Mouse (Mus musculus) CD4-positive, CD25-positive, alpha-beta regulatory T cell, adult 4 months (primary cell): ENCODE data around the gene Xpnpep1. TPM values are rescaled to one million over a fixed set of nuclear protein-coding genes. Genes with fewer than 3 reads are reported as not detected.

Source experiments
- ATAC-seq: one replicate; pipeline ENCODE4 v1.8.0; 2017
- polyA plus RNA-seq, 2 experiments: library from polyadenylated mRNA; unstranded; fragments of 100-300 nt; shearing (Covaris generic); gene quantifications; one replicate each; pipeline ENCODE4 v1.2.1; 2017

Xpnpep1 gene
- 10 to 100 TPM; 51.1 to 85.0 TPM for polyA plus RNA-seq

DNA sequence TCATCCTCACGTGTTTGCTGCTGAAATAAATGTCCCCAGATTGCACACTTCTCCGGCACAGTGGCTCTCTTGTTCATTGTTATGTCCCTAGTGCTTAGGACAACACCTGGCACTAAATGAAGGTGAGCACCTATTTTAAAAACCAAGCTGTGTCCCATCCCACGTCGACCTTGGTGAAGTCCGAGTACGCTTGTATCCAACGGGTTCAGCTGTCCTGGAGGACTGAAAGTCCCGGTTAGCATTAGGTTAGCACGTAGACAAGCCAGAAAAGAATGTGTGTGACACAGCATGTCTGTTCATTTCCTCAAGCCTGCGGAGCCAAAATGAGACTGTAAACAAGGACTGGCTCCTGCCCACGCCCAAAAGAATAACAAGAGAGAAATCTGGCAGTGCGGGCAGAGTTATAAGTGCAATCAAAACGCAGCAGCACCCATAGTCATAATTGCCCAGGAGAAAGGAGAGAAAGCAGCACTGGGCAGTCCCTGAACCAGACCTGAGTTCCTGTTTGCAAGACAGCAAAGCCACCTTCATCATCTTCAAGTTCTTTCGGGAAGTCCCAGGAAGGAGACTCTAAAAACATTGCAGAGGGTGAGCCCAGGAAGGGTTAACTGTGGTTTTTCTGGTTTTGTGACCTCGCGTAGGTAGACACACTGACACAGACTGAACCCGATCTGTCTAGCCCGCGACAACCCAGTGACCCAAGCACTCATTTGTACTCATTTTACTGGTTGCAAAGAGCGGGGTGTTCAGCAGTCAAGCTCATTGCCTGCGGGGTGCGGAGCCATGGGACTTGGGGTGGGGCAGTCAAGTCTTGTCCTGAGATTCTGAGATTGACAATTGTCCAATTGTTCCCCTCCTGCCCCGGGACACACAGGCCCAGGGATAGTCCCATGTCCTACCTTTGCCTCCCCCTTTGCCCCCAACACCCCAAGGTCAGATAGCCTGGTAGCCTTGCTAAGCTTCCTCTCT, at the start of gene Xpnpep1:
Gene Xpnpep1 (minus strand): TSS at position 51 of the 969 bp plus-strand sequence.
- ATAC-seq = no peak

GRCm38 (mm10) chr19:53087268-53088143, 47.5 kb upstream of the Xpnpep1 start:
- no peak for ATAC-seq

GRCm38 (mm10) chr19:53086861-53087260, 46.8 kb upstream of the Xpnpep1 start:
- no peak for ATAC-seq

- no peak for ATAC-seq
Measured at GRCm38 (mm10) chr19:53084735-53085134, 44.7 kb upstream of the Xpnpep1 start.

- no peak for ATAC-seq
Measured at GRCm38 (mm10) chr19:53082862-53083261, 42.8 kb upstream of the Xpnpep1 start.

GRCm38 (mm10) chr19:53081339-53081738, 41.3 kb upstream of the Xpnpep1 start:
- no peak for ATAC-seq

DNA sequence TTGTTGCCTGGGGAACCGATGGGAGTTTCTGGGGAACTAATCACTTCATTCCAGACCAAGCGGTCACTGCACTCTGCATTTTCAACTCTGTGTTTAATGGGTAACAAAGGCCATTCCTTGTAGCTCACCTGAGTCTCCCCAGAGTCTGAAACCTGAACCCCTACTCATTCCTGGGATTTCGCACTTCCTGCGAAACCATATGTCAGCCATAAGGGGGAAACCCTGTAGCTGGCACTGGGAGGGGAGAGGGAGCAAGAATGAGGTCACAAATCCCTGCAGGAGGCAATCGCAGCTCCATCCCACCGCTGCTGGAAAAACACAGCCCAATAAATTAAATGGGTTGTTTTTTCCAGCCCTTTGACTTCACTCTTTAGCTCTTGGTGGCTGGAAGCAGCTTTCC, 40.9 kb upstream of the Xpnpep1 start:
- ATAC-seq = no peak

GRCm38 (mm10) chr19:53080487-53080886, 40.5 kb upstream of the Xpnpep1 start:
- ATAC-seq = no peak

DNA sequence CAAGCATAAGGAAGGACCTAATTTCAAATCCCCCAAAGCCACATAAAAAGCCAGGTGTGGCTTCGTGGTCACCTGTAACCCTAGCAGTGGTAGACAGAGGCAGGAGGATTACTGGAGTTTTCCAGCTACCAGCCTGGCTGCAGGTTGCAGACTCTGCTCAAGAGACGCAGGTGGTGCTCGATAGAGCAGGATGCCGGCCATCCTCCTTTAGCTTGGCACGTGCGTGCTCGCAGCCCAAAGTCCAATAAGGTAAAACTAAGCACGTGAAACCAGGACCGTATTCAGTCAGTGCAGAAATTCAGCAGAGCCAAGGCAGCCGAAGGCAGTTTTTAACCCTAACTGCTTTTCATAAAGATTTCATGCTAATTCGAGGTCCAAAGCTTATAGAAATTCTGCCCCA, 40.0 kb upstream of the Xpnpep1 start:
- no peak for ATAC-seq

DNA sequence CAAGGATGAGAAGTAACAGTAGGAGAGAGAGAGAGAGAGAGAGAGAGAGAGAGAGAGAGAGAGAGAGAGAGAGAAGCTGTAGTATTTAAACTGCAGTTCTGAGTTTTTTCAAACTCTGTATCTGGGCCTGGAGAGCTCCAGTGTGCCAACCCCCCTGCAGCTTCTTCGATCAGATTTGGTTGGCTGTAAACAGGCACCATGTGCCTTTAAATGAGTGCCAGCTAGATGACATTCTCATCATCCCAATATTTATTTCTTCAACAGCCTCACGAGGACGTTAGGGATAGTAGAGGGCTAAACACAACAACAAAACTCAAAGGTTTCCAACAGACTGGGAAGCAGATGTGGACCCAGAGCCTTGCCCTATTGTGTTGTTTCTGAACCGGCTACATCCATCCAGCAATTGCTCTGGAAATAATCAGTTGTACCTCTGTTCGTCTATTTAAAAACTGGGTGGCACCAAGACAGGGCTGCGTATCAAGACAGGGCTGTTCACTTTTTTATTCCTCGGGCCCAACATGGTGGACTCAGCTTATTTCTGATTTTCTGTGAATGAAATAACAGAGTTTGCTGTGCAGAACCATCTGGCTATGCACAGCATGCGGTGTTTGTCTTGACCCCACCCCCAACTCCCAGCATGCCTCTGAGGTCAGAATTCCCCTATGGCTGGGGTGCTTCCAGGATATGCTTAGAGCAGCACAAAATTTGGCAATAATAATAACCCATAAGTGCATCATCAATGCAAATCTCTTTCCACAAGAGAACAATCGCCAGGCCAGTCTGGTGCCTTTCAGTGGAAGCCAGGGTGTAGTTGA, 38.5 kb upstream of the Xpnpep1 start:
- ATAC-seq = no peak

- ATAC-seq = no peak
Measured at GRCm38 (mm10) chr19:53077278-53077677, 37.3 kb upstream of the Xpnpep1 start.

DNA sequence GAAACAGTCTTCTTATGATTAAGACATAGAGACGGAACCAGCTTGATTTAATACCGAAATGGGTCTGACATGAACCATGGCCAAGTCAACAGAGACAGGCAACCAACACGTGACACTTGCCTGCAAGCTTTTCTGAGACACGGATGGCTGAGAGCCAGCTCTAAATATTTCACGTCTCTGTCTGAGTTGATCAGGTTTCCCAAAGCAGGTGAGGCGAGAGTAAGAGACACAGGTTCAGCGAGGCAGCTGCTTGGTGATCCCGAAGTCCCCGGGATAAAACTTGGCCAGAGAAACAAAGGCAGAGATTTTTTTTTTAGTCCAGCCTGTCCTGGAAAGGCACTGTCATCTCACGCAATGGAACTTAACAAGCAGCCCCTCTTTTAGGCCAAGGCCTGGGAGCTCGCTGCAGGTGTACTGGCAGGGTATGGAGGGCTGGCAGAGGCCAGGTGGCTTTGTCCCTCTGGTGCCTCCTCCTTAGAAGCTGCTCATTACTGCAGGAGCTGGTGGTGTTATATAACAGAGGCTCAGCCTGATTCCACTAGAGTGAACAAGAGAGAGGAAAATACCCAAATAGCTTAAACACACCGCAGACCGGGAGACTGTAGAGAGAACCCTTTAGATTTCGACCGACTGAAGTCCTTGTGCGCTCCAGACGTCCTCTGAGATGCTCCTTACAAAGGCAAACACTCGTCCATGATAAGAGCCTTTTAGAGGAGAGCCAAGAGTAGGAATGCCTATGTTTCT, 36.4 kb upstream of the Xpnpep1 start:
- ATAC-seq = no peak

- no peak for ATAC-seq
Measured at GRCm38 (mm10) chr19:53075896-53076237, 35.9 kb upstream of the Xpnpep1 start.

DNA sequence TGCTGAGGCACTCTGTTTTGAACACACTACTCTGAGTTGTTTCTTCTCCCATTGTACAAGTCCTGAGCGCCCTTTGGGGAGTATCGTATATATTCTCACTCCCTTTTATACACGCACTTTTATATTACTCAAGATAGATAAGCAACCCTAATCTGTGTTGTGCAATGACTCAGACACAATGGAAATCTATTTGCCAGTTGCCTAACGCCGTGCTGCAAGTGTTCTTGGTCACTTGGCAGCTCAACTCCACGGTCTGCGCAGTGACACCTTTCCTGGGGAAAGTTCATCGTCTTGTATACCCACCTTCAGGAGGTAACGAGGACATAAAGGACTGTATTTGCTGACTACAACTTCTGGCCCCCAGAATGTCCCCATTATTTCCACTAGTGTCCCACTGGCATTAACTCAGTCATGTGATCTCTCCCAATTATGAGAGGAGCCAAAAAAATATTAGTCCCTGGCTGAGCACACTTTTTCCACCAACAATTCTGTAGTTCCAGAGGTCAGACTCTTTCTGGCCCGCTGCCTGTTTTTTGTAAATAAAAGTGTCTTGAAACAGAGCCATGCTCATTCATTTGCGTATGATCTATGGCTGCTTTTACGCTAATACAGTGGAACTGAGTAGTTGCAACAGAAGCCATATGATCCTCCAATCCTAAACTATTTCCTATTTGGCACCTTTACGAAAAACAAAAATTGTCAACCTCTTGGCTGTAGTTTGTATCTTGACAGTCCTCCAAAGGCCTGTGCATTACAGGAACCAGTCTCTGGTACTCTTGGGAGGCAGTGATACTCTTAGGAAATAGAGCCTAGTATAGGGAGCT, 35.1 kb upstream of the Xpnpep1 start:
- ATAC-seq = no peak

DNA sequence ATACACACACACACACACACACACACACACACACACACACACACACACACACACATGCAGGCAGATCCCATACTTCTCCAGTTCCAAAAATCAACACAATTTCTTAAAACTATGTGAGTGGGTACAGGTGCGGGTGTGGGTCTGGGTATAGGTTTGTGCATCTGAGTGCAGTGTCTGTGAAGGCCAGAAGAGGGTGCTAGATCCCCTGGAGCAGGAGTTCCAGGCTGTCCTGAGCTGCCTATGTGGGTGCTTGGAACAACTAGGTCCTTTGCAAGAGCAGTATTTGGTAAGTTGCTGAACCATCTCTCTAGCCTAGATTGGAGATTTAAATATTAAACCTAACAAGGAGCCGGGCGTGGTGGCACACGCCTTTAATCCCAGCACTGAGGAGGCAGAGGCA, 33.5 kb upstream of the Xpnpep1 start:
- no peak for ATAC-seq

DNA sequence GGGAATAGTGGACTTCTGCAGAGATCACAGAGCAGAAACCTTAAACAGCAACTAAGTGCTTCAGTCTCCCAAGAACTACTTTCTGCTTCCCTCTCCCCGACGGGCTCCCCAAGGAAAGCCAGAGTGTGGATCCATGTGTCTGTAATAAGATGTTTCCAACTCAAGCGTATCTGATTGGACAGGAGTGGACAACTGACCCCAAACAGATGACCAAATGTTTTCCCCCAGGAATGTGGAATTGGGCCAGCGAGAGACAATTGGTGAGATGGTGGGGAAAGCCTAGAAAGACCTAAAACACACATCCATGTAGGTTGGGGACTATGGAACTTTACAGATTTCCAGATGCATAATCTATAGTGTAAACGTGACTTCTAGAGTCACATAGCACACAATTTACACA, 32.4 kb upstream of the Xpnpep1 start:
- ATAC-seq = no peak

- ATAC-seq = no peak
Measured at GRCm38 (mm10) chr19:53071651-53072050, 31.6 kb upstream of the Xpnpep1 start.

GRCm38 (mm10) chr19:53070870-53071269, 30.9 kb upstream of the Xpnpep1 start:
- ATAC-seq = no peak

DNA sequence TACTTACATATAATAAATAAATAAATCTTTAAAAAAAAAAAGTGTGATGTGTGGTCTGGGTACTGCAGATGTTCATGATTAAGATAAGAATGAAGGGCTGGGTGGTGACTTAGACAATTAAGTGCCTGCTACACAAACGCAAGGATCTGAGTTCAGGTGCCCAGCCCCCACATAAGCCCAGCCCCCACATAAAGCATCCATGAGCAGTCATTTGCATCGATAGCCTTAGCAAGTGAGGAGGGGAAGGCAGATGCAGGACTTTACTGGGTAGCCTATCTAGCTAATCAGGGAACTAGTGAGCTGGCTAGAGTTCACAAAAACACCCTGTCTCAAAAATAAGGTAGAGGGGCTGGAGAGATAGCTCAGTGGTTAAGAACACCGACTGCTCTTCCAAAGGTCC, 29.4 kb upstream of the Xpnpep1 start:
- ATAC-seq = no peak

GRCm38 (mm10) chr19:53066934-53067333, 26.9 kb upstream of the Xpnpep1 start:
- no peak for ATAC-seq

GRCm38 (mm10) chr19:53066531-53066930, 26.5 kb upstream of the Xpnpep1 start:
- no peak for ATAC-seq
